Mouse (Mus musculus) adrenal gland, adult 2 months (tissue): ENCODE measurements around the gene Rab26. TPM values are rescaled to one million over a fixed set of nuclear protein-coding genes. Genes with fewer than 3 reads are reported as not detected.

Experiments used
- DNase-seq: peaks from one replicate; pipeline ENCODE4 v3.0.0; 2021
- long read RNA-seq: library from polyadenylated mRNA; stranded (forward); transcript quantifications from one replicate; pipeline ENCODE4 v2.0.0, GENCODE M21; 2021
- polyA plus RNA-seq: library from polyadenylated mRNA; depleted of rRNA; stranded (reverse); fragments of >200 nt; gene quantifications from 2 replicates; pipeline ENCODE4 v1.2.3, GENCODE M21; 2012; rRNA removed
- total RNA-seq, 2 experiments: library from RNA; stranded (reverse); gene quantifications; 2 replicates each; pipeline ENCODE4 v1.2.3; 2021

Rab26 gene
- 1 to 10 TPM in 1 of 2 experiments, under 1 TPM in 1; 0.98 to 1.8 TPM for total RNA-seq
- polyA plus RNA-seq, result 0.65 and 1.1 TPM in 2 replicates
- long read RNA-seq, partial matches to known transcripts, result 0 of 1 reads
- long read RNA-seq, other reads (novel, unspliced or antisense), result 0 of 1 reads

DNA sequence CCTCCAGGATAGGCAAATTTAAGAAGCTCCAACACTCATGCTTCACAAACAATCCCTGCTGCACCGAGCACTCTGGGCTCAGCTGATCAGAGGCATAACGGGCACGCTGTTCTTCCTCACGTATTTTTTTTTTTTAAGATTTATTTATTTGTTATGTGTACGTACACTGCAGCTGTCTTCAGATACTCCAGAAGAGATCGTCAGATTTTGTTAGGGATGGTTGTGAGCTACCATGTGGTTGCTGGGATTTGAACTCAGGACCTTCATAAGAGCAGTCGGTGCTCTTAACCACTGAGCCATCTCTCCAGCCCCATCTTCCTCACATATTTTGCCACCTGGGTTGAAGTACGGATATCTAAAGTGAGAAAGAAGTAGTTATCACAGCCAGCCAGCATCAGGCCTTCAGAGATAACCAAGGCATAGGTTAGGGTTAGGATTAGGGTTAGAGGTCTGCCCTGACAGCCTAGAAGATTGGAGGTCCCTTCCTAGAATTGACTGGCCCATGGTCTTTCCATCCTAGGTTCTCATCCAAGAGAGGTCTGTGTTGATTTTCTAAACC, at the start of gene Rab26:
TSS of gene Rab26 (minus strand) at position 51 of the 559 bp plus-strand sequence.
- no peak for DNase-seq

DNA sequence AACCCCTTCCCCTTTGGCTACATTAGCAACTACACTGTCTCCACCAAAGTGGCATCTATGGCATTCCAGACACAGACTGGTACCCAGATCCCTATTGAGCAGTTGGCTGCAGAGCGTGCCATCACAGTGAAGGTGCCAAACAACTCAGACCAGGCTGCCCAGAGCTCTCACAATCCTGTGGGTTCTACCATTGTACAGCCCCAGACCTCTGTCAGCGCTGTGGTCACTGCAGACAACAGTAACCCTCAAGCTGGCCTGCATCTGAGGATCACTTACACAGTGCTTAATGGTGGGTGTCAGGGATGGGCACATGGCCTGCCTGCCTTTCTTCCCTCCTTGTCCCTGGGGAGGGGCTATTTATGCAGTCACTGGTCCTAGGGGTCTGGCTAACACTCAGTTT, 46.3 kb upstream of the Rab26 start:
- no peak for DNase-seq

DNA sequence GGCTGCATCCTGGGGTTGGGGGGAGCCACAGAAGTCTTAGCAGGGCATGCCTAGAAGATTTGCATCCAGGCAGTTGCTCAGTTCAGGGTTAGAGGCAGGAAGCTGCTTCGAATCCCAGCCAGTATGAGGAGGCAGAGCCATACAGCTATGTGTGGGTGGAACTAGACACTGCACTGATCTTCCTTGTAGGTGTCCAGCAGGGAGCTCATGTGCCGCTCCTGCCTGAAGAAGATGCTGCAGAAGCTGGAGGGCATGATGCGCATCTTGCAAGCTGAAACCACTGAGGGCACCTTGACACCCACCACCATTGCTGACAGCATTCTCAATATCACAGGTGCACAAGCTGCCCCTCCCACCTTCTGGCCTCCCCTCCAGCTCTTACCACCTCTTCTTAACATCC, 45.5 kb upstream of the Rab26 start:
- DNase-seq, result no peak

DNA sequence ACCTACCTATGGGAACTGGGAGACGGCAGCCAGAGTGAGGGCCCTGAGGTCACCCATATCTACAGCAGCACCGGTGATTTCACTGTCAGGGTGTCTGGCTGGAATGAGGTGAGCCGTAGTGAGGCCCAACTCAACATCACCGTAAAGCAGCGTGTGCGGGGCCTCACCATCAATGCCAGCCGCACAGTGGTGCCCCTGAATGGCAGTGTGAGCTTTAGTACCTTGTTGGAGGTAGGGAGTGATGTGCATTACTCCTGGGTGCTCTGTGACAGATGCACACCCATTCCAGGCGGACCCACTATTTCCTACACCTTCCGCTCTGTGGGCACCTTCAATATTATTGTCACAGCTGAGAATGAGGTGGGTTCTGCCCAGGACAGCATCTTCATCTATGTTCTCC, 39.8 kb upstream of the Rab26 start:
- DNase-seq, result no peak

DNA sequence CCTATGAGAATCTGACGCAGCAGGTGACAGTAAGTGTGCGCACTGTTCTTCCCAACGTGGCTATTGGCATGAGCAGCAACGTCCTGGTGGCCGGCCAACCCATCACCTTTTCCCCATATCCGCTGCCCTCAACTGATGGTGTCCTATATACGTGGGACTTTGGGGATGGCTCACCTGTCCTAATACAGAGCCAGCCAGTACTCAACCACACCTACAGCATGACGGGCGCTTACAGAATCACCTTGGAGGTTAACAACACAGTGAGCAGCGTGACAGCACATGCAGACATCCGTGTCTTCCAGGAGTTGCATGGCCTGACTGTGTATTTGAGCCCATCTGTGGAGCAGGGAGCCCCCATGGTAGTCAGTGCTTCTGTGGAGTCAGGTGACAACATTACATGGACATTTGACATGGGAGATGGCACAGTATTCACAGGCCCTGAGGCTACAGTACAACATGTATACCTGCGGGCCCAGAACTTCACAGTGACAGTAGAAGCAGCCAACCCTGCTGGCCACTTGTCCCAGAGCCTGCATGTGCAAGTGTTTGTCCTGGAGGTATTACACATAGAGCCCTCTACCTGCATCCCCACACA, 38.7 kb upstream of the Rab26 start:
- no peak for DNase-seq

DNA sequence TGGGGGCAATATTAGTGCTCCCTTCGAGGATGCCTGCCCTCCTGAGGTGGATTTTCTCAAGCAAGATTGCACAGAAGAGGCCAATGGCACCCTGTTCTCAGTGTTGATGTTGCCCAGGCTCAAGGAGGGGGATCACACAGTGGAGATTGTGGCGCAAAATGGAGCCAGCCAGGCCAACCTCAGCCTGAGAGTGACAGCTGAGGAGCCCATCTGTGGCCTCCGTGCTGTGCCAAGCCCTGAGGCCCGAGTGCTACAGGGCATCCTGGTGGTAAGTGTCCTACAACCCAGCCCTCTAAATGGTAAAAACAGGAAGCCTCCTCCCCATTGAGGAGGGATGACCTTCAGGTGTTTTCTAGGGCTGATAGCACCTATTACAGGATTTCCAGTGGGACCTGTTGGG, 35.8 kb upstream of the Rab26 start:
- no peak for DNase-seq

DNA sequence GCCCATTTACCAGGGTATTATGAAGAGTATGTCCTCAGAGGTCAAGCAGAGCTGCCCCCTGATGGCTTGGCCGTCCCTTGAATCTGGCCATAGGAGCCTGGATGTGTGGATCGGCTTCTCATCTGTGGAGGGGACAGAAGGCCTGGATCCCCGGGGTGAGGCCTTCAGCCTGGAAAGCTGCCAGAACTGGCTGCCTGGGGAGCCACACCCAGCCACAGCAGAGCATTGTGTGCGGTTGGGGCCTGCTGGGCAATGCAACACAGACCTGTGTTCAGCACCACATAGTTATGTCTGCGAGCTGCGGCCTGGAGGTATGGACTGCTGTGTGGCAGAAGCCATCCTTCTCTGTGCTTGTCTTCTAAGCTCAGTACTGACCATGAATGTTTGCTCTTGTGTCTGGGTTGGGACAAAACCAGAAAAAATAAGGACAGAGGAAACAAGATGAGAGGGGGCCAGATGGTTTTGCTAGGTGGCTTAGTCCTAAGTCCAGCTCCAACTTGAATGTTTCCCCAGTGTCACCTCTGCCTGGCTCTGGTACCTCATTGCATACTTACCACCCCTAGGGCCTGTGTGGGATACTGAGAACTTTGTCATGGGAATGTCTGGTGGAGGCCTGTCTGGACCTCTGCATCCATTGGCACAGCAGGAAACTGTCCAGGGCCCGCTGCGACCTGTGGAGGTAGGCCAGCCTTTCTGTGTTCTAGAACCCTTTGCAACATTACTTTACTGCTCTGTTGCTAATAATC, 33.2 kb upstream of the Rab26 start:
- DNase-seq, result no peak

DNA sequence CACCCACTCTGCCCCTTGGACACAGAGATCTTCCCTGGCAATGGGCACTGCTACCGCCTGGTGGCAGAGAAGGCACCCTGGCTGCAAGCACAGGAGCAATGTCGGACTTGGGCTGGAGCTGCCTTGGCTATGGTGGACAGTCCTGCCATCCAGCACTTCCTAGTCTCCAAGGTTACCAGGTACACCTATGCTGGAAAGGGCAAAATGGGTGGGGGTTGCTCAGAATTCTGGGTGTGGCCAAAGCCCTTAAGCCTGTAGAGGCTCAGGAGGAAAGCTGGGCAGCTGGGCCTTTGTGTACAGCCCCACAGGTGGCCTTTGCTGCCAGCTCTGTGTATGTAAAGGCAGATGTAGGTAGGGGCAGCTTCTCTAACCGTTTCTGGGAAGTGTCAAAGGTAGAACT, 31.8 kb upstream of the Rab26 start:
- no peak for DNase-seq

DNA sequence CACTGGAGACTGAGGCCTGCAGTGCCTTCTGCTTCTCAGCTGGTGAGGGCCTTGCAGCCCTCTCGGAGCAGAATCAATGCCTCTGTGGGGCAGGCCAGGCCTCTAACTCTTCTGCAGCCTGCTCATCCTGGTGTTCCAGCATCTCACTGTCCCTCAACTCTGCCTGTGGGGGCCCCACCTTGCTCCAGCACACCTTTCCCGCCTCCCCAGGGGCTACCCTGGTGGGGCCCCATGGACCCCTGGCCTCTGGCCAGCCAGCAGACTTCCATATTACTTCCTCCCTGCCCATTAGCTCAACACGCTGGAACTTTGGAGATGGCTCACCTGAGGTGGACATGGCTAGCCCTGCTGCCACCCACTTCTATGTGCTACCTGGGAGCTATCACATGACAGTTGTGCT, 31.1 kb upstream of the Rab26 start:
- DNase-seq, result no peak

DNA sequence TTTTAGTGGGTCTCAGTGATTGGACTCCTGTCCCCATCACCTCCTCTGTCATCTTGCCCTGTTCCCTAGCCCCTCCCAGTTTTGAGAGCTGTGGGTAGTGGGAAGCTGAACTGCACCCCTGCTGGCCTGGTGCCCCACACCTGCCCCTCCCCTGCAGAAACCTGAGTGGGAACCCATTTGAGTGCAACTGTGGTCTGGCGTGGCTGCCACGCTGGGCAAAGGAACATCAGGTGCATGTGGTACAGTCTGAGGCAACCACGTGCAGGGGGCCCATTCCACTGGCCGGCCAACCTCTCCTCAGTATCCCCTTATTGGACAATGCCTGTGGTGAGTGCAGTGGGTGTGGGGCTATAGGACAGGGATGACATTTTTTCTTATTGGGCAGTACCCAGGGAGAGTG, 30.4 kb upstream of the Rab26 start:
- DNase-seq, result no peak

DNA sequence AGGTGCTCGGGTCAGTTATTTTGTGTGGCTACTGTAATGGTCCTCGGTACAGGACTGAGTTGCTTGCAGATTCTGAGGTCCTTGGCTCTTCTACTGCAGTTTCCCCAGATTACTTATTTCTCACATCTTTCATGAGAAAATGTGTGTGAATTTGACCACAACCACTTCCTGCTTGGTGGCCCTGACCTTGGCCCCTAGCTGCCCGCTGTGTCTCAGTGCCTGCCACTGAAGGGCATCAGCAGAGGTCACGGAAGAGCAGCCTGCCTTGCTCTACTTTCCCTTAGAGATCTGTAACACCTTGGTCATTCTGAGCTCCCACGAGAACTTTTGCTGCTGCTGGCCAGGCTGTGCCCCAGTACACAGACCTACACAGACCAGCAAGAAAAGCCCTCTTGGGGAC, 29.6 kb upstream of the Rab26 start:
- no peak for DNase-seq

DNA sequence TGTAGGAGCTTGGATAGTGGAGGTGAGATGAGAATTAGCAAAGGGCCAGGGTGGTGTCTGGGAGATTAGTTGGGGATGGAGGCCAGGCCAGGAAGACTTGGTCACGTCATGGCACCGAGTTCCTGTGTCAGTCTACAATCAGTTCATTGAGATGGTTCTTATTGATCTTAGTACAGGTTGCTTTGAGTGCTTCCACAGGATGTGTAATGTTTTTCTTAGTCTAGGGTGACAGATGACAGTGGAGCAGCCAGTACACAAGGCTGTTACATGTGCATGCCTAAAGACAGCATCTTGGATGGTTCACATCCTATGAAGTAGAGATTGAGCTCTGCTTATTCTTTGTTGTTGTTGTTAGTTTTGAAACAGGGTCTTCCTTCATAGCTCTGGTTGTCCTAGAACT, 27.6 kb upstream of the Rab26 start:
- DNase-seq, result no peak

DNA sequence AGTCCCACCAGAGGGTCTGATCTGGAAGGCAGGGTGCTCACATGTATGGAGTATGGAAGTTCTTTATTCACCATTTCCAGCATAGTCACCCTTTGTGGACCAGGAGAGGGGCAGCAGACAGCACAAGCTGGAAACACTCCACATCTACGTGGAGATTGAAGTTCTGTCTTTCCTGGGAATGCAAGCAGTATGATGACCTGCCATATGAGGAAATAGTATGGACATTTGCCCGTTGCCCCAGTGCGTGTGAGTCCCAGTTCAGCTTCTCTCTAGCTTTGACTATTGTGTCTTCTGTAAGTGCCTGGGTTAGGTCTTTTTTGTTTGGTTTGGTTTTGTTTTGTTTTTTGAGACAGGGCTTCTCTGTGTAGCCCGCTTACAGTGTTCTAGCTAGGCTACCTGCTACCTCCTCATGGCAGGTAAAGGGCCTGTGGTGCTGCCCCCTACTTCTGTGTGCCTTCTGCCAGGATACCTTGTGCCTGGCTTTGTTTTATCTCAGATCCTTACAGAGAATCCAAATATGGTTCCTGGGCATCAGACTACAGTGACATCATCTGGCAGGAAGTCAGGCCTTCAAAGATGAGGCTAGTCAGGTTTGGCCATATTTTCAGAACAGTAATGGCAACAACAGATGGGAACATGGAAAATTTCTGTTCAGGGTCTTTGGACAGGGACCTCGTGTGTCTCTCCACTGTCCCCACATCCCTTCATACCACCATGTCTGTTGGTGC, 26.5 kb upstream of the Rab26 start:
- no peak for DNase-seq

DNA sequence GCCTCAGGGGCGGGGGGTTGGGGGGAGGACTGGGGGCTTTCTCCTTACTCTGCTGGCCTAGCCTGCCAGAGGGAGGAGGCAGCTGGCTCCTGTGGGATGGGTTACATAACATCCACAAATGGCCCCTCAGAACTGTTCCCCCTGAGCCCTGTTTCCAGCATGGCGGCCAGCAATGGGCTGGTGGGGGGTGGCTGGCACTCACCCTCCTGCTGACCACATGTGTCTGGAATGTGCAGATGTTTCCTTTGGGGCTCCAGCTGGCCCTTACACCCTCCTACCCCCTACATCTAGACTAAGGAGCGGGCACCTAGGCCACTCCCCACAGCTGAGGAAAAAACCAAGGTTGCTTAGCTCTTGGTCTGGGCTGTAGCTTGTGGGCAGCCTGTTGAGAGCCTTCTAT, 25.1 kb upstream of the Rab26 start:
- DNase-seq, result no peak

DNA sequence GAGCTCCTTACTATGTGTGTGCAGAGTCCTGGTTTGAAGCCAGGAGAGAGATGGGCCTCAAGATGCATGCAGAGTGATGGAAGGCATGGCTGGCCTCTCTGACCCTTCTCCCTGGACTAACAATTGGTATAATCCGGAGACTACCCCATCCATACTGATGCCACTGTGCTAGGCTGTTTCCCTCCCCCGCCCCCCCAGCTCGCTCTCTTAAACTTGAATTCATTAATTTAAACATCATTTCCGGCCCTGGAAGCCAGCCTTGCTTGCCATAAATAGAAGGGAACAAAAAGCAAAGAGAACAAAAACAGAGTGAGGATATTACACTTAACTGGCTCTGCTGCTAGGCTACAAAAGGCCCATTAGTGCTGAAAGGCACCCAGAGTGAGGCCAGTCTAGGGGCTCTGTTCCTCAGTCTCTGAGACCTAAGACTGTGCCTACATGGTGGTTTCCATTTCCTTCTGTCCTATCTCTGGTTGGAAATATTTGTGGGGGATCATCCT, 24.6 kb upstream of the Rab26 start:
- DNase-seq, result no peak

DNA sequence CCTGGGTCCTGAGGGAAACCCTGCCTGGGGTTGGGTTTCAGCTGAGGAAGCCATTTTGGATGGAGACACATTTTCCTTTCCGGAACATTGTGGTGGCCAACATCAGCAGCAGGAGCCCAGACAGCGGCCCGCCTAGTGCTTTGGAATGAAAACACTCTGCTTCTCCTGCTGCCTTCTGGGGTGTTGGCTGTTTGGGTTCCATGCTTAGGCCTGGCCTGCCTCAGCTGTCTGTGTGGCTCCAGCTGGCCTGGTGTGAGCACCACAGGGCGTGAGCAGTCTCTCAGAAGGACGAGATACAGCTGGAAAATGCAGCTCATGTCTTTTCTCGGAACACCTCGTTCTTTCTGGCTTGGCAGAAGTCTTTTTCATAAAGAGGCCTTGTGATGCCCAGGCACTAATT, 23.1 kb upstream of the Rab26 start:
- DNase-seq, result no peak

DNA sequence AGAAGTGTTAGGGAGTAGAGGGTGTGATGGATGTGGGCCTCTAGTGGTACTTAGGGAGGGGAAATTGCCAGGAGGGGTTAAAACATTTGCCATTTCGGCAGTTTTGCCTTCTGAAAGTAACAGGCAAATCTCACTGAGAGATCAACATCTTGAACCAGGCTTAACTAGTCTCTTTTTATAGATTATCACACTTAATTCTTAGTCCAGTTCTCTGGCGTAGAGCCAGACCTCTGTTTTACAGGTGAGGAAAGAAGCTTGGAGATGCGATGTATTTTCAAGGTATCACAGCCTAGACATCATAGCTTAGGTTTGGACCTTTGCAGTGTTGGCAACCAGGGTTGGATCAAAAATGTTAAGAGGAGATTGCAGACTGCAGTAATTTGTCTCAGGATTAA, 17.0 kb upstream of the Rab26 start:
- no peak for DNase-seq

DNA sequence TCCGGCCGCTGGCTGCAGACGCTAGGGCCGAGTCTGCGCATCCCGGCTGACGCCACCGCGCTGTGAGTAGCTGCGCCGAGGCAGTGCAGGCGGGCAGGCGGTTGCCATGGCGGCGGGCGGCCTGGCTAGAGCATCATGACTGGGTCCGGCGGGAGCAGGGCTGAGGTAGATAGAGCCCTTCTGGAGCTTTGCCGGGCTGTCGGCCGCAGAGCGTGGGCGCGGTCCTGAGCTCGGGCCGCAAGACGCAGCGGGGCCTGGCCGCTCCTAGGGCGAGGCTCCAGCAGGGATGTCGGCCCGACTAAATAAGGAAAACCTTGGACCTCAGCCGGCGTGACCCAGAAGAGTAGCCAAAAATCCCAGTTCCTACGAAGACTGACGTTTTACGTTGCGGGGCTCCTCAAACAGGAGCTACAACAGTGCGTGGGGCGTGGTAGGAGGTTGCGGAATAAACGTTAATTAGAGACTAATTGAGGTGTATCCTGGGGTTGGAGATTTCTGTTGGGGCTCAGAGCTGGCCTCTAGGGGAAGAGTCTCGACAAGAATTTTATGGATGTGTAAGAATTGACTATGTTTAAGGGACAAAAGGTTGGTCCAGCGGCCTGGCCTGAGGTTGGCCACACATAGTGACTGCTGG, 16.5 kb upstream of the Rab26 start:
- peak; percentile 89 for DNase-seq

DNA sequence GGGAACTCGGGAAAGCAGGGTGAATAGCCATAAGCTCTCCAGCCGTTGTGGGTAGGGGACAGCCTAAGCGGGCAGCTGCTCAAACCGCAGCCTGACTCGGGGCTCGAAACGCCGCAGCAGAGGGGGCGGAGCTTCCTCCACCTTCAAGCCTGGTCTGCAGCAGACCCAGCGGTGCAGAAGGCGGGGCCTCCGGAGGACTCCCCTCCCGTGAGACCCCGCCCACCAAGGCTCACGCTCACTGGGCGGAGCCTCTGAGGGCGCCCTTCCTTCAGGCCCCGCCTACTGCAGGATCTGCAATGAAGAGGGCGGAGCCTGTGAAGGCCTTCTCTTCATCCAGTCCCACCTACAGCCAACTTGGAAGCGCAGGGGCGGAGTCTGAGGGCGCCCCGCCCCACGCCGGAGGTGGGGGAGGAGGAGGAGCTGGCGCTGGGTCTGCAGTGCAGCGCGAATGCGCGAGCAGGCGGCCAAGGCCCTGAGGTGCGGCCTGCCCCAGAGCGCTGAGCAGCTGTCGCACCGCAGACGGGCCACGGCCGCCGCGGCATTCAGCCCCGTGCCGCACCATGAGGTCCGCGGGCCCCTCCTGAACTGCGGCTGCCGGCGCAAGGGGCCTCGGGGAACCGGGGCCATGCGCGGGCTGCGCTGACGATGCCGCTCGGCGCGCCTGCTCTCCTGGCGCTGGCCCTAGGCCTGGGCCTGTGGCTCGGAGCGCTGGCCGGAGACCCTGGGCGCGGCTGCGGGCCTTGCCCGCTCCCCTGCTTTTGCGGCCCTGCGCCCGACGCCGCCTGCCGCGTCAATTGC, 15.8 kb upstream of the Rab26 start, which contains the start of gene Pkd1:
TSS of gene Pkd1 (plus strand) at position 217 of the 798 bp plus-strand sequence.
- peak; percentile 100 for DNase-seq

DNA sequence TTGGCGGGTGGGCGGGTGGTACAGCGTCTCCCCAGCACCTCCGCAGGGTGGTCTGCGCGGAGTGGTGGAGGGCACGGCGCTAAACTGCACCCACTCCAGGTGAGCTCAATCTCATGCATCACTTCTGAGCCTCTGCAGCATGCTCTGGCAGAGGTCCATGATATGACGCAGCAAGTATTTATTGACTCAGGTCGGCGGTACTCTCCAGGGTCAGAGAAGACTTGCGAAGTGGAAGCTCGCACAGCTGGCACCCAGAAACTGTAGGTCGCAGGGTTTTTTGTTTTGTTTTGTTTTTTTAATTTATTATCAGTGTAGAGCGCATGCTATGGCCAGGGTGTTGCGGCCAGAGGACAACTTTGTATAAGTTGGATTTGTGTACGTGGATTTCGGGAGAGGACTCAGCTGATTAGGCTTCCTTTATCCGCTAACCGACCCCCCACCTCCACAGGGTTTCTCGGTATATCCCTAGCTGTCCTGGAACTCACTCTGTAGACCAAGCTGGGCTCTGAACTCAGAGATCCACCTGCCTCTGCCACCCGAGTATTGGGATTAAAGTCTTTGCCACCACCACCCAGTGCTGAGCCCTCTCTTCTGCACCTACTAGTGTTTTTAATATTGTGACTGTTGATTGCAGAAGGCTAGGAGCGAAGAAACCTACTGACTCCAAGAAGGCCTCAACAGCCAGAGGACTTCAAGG, 15.1 kb upstream of the Rab26 start:
- DNase-seq, result peak; percentile 83

DNA sequence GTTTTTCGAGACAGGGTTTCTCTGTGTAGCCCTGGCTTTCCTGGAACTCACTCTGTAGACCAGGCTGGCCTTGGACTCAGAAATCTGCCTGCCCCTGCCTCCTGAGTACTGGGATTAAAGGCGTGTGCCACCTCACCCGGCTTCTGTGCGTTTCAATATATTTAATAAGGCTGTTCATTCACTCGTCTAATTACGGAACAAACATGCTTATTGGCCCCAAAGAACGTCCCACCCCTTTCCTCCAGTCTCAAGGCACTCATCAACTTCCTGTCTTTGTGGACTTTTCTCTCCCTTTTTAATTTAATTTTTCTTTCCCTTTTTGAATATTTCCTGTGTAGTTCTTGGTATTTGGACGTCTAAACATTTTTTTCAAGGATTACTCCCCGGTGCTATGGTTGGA, 14.4 kb upstream of the Rab26 start:
- DNase-seq, result no peak
